Mouse (Mus musculus) retina, adult 2 months (tissue): ENCODE data around the gene Cst9.

Source experiments
- DNase-seq: peaks from one replicate; pipeline ENCODE4 v3.0.0-alpha.2; 2012; ENCODE audit warnings: low read depth, low spot score

The Cst9 gene

DNA sequence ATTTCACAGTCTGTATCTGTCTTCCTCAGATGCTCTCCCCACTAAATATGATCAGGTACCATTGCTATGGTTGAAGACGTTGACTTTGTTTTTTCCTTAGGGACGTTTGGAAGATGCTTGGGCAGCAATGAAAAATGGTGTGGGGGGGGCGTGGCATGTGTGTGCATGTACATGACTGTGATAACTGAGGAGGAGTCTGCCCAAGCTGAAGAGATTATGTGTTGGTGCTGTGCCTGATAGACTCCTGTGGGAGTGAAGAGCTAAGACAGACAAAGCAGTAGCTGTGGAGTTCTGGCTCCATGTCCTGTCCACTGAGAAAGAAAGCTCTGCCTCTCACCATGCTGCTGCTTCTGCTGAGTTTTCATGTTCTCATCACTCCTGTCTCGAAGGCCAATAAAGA, at the start of gene Cst9:
Gene Cst9 (plus strand): TSS at position 236 of the 400 bp plus-strand sequence.
- no peak for DNase-seq

DNA sequence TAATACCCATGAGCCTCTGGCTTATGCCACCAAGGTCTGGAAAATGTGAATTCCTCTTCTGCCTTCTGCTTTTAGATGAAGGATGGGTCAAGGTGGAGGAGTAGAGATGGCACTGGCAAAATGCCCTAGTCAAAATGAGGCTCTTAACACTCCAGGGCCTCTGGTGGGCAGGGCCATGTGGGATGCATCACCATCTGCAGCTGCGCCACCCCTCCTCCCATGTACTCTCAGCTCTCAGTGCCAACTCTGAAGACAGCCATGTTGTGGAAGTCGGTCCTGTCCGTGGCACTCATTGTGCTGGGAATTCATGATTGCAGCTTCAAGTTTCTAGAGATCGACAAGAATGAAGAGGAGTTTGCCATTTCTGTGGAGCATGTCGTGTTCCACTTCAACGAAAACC, 45.8 kb upstream of the Cst9 start, which contains the start of gene Cst12:
Gene Cst12 (plus strand): TSS at position 220 of the 400 bp plus-strand sequence.
- DNase-seq, result no peak

DNA sequence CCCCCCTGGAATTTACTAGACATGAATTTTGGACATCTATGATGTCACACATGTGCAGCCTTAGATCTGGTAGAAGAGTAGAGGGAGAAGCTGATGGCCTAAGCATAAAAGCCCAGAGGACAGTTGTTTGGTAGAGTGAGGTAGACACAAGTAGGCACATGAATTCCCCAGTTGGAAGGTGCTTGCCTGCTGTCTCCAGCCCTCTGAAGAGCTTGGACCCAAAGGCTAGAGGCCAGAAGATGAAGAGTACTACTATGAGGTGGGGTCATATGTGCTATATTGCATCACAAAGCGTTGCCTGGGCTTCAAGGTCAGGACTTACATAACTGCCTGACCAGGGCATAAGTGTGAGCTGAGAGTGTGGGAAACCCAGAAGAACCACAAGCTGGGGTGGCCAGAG, 36.5 kb upstream of the Cst9 start, which contains the start of gene Cst8:
Gene Cst8 (plus strand): TSS at position 301 of the 400 bp plus-strand sequence.
- no peak for DNase-seq

DNA sequence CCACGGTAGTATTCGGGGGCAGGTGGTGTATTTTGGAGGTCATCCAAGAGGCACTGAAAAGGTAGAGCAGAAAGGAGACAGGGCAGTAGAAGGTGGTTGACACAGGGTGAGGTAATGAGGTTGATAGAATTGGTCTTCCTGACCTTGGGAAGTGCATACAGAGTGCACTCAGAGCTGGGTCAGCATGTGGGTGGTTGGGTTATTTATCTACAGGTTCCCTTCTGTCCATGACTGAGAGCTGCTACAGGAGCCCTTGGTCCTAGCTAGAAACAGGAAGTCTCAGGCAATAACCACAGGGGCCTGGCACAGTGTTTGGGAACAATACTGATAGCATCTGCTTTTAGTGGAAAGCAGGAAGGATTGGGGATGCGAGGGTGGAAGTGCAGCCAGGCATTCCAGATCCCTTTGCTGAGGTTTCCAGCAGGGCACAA, 33.4 kb upstream of the Cst9 start:
- DNase-seq, result no peak

DNA sequence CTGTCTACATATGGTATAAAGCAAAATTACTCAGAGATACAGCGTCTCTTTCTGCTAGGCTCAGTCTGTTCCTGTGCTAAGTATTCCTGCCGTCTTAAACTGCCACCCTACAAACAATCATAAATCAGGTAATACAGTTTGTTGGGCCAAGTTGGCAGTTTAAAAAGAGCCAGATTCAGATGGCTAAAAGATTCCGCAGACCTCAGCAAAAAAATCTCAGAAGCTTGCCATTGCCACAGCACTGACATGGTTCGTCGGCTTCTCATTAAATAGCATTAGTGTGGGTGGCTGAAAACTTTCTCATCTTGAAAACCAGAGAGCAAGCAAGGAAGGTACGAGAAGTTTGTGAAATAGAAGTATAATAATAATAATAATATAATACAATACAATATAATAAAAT, 28.3 kb upstream of the Cst9 start:
- DNase-seq, result no peak

DNA sequence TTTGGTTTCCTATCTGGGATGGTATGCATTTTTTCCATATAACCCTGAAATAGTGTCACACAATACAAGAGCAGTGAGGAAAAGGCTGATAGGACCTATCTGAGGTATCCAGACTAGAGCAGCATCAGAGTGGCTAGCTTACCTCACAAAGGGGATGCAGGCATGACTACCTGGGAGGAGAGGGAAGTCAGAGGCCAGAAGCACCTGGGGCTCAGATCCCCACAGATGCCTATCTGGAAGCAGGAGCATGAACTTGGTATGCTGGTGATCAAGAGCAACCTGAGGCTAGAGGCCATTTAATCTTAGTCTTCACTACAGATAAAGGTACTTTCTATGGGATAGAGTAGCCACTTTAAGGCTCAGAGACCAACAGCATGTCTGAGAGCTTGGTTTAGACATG, 15.0 kb upstream of the Cst9 start, which contains the start of gene Cst13:
Gene Cst13 (plus strand): TSS at position 173 of the 400 bp plus-strand sequence.
- no peak for DNase-seq

DNA sequence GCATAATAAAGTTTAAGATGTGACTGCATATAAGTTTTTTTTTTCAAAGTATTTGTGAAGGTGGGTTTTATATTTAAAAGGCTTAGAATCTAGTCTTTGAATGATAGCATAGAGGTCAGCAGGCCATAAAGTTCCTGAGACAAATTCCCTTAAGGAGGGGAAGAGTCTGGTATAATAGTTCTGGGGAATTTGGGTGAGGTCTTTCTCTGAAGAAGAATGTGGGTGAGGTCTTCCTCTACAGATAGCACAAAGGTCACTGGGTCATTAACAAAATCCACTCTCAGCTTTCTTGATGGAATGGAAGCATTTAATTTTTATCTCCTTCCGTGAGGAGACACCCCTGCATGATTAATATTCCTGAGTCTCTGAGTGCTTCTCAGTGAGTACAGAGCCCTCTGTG, 9.0 kb upstream of the Cst9 start:
- DNase-seq, result no peak

DNA sequence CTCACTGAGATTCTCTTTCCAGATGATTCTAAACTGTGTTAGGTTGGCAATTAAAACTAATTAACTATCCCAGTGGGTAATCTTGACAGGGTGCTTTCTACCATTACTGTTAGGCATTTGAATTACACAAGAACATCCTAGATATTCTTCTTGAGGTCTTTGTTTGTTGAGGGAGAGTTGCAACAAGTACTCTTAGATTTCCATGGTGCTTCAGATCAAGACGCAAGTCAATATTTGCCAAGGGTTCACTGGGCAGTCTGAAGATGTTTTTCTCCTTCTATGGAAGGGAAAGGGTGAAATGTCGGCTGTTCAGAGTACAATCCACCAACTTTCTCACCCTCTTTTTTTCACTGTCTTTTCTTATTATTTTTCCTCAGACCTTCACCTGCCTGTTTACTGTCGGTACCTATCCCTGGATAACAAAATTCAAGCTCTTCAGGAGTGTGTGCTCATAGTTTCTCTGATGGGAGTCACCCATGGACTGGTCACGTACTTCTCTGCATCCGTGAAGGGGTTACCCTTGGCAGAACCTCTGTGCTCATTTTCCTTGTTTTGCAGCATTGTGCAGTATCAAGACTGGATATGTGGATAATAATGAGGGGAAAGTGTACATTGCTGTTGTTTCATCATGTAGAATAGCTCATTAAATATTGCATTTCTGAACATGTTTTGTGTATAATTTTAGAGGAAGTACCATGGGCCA, 3.3 kb downstream of the Cst9 start:
- DNase-seq, result no peak

DNA sequence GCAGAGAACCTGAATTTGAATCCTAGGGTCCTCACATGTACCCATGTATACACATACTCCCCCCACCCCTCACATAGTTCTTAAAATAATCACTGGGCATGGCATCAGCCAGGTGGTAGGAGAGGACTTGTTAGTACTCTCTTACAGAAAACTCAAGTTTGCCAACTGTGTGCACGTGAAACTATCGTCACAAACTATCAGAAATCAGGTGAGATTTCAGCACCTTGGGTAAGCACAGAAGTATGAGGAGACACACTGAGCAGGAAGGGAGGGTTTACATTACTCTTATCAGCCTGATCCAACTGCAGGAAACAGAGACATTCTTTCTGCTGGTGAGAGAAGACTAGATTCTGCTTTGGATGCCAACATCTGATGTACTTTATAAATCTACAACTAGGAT, 4.3 kb downstream of the Cst9 start:
- DNase-seq, result no peak

DNA sequence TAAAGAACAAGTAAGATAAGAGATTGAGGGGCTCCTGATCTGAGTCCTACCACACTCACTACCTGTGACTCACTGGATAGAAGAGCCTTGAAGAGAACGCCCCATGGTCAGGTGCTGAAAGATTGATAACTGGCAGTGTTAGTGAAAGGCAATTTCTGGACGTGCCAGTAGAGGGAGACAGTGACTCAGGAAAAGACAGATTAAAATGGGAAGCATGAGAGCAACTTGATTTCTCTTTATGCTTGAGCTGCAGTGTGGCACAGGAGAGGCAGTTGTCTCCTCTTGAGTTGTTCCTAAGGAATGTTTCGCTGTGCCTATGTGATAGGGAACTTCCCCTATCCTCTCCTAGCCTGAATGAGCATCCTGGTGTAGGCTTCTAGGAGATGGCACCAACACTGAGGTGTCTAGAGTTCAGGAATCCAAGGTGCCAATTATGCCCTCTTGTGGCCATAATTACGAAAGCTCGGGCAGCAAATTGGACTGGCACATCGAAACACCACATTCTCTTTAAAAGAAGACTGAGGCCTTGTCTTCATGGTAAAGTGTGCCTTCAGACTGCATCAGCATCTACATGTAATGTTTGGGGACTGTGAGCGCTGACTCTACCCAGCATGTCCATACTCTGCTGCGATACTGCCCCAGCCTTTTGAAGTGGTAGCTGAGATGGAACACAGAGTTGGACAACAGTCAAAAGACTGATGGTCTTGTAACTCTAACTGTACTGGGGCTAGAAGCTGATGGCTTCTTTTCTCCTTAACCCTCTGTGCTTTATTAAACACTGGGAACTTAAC, 16.4 kb downstream of the Cst9 start:
- peak; percentile 78 for DNase-seq

DNA sequence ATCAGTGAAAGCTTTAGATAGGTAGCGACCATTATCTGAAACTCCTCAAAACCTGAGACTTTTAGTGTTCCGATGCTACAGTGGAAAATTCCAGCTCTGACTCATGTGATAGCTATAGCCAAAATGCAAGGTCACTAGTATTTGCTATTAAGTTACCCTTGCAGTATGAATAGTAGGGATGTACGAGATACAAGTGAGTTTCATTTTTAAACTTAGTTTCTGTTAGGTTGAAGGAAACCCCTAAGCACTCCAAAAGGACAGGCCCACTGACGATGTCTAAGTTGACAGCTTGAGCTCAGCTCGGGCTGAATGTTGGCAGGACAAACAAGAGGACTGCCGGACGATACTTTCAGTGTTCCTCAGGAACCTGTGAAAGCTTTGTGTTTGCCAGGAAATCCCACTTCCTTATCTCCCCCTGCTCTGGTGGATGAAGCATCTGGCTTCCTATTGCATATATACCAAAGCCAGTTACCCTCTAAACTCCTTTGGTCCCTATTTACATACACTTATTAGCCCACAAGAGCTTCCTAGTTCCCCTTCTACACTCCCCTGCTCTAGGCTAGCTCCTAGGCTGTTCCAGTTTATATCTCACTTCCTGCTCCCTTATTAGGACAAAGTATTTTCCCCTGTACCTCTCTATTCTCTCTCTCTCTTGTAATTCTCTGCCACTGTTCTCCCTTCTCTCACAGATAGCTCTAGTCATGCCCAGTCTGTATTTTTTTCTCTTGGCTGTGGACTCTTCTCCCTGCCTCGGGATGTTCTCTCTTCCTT, 21.9 kb downstream of the Cst9 start:
- no peak for DNase-seq

DNA sequence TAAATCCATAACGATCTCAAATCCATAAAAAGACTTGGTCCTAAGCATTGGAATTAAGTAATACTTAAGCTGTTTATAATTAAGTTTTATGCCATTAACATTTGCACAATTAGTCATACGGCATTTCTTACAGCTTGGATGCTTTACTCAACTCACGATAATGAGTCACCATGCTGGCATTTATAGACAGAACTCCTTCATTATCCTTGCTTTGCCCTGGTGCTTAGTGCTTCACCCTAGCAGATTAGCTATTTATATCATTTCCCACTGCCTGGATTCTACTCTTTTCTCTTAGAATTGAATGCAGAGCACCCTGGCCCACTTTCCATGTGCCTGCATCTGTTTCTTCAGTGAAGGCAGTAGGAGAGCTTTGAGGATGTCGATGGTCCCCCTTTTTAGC, 22.6 kb downstream of the Cst9 start:
- no peak for DNase-seq

DNA sequence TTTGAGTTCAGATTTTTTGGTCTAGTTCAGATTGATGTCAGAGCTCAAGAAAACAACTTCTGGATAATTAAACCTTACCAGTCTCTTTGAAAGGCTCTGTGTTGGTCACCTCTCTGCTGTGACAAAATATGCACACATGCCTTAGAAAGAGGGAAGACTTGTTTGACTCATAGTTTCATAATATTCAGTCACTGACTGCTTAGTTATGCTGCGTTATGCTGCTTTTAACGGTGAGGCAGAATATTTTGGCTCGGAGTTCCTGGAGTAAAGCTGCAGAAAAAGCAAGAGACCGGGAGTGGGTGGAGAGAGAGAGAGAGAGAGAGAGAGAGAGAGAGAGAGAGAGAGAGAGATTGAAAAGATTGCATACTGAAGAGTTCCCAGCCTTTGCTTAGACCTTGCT, 26.0 kb downstream of the Cst9 start:
- DNase-seq, result no peak

DNA sequence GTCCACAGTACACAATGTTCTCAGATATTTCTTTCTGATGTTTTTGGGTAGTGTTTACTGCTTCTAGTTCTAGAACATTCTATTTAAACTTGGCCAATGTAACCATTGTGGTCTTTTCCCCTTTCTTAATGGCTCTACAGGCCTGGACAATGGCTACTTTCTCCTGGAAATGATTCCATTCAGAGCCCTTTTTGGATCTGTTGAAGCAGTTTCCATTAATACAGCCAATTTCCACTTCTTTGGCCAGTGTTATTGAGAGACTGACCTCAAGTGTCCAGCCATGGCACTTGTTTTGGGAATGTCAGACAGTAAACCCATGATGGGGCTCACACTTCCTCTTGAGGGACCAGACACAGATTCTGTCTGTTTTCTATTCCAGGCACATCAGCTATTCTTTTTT, 26.7 kb downstream of the Cst9 start:
- DNase-seq, result no peak

DNA sequence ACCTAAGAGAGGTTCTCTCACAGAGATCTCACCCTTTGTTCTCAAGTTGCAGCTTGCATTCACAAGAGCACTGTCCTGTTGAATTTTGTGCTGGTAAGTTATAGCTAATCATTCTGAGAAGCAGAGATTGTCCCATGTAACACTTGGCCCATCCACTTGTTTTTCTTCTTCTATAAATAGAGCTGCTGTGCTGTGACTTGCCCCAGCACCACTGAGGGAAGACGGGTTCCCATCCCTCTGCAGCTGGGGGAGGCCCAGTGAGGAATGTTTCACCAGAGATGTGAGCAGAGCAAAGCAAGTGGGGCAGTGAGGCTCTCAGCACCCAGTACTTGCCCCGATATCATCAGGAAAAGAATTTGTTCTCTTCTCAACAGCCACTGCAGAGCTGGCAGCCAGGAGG, 30.0 kb downstream of the Cst9 start, which contains the start of gene 9230104L09Rik:
Gene 9230104L09Rik (minus strand): TSS at position 73 of the 400 bp plus-strand sequence.
- no peak for DNase-seq

DNA sequence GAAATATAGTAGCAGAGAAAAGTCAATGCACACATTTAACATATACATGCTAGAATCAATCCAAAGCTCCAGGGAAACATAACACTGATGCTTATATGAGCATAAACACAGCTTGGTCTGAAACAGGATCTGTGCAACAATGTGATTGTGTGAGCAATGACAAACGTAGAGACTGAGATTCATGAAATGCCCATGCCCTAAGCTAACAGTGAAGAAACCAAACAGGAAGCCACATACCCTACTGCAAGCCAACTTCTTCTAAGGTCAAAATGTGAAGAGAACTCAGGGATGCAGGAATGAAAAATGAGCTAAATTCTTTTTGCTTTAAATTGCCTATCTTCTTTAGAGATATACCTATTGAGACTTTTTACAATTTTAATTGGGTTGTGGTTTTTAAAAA, 34.0 kb downstream of the Cst9 start:
- no peak for DNase-seq

DNA sequence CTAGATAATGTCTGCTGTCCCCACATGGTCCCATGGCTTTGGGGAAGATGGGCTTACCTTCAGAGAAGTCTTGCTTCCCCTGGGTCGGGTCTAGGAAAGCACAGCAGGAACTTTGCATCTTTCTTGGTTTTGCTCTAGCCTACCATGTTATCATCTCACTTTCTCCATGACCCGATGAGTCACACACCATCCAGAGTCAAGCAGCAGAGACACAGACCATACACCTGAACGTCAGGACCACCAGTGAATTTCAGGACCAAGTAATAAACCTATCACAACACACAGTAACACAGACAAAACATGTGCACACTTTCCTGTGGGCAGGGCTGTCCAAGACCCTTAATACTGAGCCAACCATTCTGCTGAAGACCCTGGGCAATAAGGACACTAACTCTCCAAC, 35.6 kb downstream of the Cst9 start:
- DNase-seq, result no peak

DNA sequence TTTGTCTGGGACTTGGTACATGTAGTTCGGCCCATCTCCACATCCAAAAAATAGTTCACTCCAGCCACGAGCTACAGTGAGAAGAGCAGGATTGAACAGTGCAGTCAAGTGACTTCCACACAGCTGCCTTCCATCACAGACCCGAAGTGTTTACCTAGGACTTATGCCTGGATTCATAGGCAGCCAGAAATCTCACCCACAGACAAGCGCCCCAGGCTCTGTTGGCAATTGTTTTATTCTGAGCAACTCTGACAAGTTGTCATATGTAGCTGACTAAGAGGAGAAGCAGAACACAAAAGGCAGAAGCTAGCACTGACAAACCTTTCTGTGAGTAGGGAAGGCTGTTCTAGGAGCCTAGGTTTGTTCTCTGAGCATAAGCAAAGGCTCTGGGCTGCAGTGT, 37.9 kb downstream of the Cst9 start:
- no peak for DNase-seq

DNA sequence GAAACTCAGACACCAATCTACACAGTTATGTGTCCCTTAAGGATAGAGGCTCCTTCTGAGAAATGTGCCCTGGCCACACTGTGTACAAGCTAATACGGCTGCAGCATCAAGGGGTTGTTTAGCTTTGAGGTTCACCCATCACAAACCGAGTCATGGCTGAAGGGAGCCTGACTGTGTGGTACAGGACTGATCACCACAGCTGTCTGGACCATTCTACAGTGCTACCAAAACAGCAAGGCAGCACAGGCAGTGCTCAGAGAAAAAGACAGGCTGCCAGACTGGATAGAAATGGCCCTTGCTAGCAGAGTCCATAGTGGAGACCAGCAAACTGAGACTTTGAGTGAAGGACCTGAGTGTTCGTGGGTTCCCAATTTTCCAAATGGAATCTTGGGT, 39.3 kb downstream of the Cst9 start:
- no peak for DNase-seq

DNA sequence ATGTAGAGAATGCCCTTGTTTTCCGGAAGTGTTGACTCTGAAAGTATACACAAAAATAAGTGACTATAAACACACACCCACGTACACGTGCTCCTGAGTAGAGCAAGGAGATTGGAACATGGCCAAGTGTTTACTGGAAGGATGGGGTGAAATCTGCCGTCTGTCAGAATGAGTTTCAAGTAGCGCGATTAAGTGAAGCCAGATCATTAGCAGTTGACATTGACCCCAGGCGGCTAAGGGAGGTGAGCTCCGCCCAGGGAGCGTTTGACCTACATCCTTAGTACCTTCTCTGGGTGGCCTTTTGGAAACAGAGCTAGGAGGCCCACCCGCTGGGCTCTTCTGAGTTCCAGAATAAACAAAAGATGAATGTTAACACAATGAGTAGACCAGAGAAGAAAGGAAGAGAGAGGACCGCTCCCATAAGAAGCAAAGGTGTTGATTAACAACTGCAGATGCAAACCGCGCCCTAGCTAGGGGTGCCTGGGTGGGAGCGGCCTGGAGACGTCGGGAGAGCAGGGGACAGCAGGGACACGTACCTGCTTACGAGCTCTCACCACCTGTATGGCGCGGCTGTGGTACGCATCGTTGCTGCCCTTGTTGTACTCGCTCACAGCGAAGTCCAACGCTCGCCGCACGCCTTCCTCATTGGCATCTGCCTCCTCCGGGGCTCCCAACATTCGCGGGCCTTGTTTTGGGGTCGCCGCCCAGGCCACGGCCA, 39.8 kb downstream of the Cst9 start:
- peak; percentile 79 for DNase-seq

DNA sequence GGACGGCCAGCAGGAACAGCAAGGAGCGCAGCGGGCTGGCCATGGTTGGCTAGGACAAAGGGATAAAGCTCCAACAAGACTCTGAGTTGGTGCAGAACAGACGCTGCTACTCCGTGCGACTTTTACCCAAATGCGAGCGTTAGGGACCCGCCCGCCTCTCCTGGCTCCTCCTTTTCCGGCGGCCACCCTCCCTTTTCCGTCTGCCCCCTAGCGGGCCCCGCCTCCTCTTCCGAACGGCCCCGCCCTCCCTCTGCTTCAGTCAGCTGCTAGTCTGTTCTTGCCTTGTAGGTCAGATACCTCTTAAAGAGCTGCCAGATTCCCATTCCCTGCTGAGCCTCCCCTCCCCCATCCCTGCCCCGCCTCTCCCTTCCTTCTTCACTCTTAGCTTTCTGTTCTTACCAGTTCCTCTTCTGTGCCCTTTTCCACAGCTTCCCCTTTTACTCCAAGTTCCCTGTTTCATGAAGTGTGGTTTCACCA, 40.4 kb downstream of the Cst9 start, which contains the start of gene Cst3:
Gene Cst3 (minus strand): TSS at position 358 of the 477 bp plus-strand sequence.
- DNase-seq, result peak; percentile 87
